Mouse (Mus musculus) C2C12 (cell line): ENCODE measurements around the gene Tspan10.
"Not testable (repeated sequence)": the region's sequence is repeated elsewhere in the genome, so short reads cannot be mapped to it uniquely, and the experiment has no call there.

Source experiments
- CEBPB ChIP-seq: IDR thresholded peaks from one replicate; pipeline ENCODE4 v1.6.1; 2011; ENCODE audit warnings: low read depth, mild to moderate bottlenecking, control low read depth, moderate library complexity
- CTCF ChIP-seq: IDR thresholded peaks from one replicate; pipeline ENCODE4 v1.5.1; 2011; ENCODE audit not compliant: control insufficient read depth, insufficient read depth, insufficient read length
- MAX ChIP-seq: IDR thresholded peaks from one replicate; pipeline ENCODE4 v1.6.1; 2011; ENCODE audit warnings: mild to moderate bottlenecking, control low read depth
- MYOD1 ChIP-seq: IDR thresholded peaks from one replicate; pipeline ENCODE4 v1.6.1; 2011; ENCODE audit warnings: low read depth; ENCODE audit not compliant: control insufficient read depth, insufficient read length

DNA sequence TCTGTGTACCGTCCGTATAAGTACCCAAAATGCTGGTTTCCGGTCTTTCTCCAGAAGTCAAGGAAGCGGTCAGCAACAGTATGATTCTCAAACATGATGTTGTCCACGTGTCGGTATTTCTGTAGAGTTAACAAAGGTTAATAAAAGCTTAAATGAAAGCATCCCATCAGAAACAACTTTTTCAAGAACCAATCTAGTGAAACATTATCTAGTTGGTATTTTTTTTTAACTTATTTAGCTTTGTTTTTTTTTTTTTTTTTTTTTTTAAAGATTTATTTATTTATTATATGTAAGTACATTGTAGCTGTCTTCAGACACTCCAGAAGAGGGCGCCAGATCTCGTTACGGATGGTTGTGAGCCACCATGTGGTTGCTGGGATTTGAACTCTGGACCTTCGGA lies 28.8 kb upstream of the Tspan10 start:
- TF ChIP-seq CTCF, MAX, MYOD1, CEBPB: not testable (repeated sequence)
